Mouse (Mus musculus) yolk sac, embryonic 10.5 days (tissue): ENCODE results near the gene Ankrd17.
A peak's percentile ranks its signal among the peaks of the same experiment; 100 is the strongest.

ENCODE experiments used
- DNase-seq: peaks from one replicate; pipeline ENCODE4 v3.0.0-alpha.2; 2017; ENCODE audit warnings: low spot score

The Ankrd17 gene

DNA sequence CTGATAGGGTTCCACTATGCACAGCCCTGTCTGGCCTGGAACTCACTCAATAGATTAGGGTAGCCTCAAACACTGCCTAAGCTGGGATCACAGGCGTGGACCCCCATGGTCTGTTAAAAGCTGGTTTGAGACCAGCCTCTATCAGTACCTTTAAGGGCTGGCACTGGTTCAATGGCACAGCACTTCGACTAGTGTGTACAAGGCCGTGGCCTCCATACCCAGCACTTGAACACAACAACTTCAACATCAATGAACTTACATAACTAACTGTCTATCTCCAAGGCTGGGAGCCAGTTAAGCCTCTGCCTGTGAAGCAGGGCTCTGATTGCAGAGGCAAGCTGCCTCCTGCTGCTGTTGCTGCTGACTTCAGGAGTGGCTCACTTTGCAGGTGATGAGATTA, 148.6 kb downstream of the Ankrd17 start:
- no peak for DNase-seq

DNA sequence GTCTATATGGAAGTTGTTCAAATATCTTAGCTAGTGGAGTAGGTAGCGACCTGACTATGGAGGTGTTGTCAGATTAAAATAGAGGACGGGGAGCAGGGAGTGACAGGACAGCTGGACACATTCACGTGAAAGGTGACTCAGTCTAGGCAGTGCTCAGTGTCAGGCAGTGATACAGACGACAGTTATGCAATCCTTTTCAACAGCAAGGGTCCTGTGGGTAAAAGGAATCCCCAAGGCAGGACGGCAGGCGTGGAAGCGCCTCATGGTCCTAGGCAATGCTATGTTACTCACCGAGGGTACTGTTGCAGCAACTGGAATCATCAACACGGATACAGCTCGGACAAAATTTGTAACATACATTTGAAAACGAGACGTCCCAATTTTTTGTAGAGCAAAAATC, 149.2 kb downstream of the Ankrd17 start:
- no peak for DNase-seq

- DNase-seq, result no peak
Measured at GRCm38 (mm10) chr5:90213356-90213755, 153.0 kb downstream of the Ankrd17 start.

DNA sequence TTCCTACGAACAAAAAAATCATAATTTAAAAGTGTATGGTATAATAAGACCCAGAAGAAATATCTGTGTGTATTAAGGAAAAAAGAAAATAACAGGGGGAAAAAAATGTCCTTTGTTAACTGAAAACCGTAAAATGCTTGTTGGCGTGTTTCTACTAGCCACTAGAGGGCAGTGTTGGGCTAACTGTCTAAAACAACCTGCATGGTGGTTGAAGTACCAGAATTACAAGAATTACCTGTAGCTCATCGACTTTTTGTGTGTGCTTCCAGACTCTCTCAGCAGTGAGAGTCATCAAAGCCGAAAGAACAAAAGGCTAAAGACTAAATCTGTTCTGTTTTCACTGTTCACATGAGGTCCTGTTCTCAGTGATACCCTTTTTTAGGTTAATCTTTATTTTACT, 163.2 kb downstream of the Ankrd17 start:
- DNase-seq, result no peak

GRCm38 (mm10) chr5:90202447-90203117, 163.8 kb downstream of the Ankrd17 start:
- DNase-seq, result no peak

DNA sequence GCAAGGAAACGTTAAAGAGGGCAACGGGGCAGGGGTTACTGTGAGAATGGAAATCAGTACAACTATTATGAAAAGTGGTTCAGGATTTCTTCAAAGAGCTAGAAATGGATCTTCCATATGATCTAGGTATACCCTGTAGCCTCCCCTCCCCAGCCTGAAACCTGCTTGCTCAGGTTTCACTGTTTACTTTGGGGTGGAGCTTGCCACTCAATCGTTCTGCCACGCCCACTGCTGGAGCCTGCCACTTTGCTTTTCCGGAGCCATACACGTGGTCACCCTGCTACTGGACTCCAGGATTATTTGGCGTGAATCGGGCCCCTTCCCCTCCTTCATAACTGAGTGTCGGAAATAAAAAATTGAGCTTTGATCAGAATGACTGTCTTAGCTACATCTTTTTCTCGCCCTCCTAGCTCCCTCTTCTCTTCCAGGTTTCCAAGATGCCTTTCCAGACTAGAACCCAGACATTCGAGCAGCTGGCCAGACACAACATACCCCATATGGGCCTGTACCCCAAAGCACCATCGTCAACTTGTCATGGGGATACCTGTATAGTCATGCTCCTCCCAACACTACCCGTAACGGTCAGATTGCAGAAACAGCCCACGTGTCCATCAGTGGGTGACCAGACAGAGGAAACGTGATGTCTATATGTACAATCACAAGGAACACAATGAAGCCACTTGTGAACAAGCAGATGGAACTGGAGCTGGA, 166.3 kb downstream of the Ankrd17 start:
- DNase-seq, result peak; percentile 26

DNA sequence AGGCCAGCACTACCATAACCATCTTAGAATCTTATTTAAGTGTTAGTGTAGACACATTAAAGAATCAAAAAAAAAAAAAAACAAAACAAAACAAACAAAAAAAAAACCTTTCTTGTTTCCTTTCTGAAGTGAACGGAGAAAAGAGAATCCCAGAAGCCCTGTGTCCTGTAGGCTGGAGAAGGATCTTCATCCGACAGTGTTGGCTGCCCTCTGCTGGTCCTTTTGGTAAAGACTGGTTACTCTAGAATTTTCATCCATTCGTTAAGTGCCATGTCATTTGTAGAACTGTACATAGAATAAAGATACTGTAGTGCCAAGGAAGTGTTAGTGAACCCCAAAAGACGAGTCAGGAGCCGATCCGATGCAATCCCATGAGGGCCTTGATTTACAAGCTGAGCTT, 171.5 kb downstream of the Ankrd17 start:
- DNase-seq, result no peak

GRCm38 (mm10) chr5:90182782-90183181, 183.6 kb downstream of the Ankrd17 start:
- no peak for DNase-seq

GRCm38 (mm10) chr5:90179094-90179493, 187.3 kb downstream of the Ankrd17 start:
- no peak for DNase-seq

GRCm38 (mm10) chr5:90178116-90178515, 188.3 kb downstream of the Ankrd17 start:
- no peak for DNase-seq
